Mouse (Mus musculus): ENCODE results near the gene Tut7. TPM values are rescaled to one million over a fixed set of nuclear protein-coding genes. Genes with fewer than 3 reads are reported as not detected.
"Not testable (repeated sequence)": the region's sequence is repeated elsewhere in the genome, so short reads cannot be mapped to it uniquely, and the experiment has no call there.

Gene Tut7
- total and polyA plus RNA-seq, 3 experiments: 47.7 to 135 (median 53.8) TPM

GRCm38 (mm10) chr13:59726139-59726867 lies 96.6 kb downstream of the Tut7 start:
- Histone ChIP-seq H3K79me2 (ENCODE audit: control insufficient read depth, insufficient read depth, low read length, poor library complexity) (no peaks in the 10 kb centered on the region), H3K4me3 (ENCODE audit: control insufficient read depth in 1 of 2, insufficient read depth in 1 of 2, low read depth in 2 of 2, low read length in 2 of 2) (no peak overlapping the region), H3K4me1 (ENCODE audit: control insufficient read depth in 1 of 2, insufficient read depth in 2 of 2, low read length in 2 of 2) (no peaks in the 10 kb centered on the region; a peak in 1 of 4 replicates), H3K27ac (ENCODE audit: control insufficient read depth, low read depth, low read length) (no peak overlapping the region), H3K27me3 (ENCODE audit: control insufficient read depth in 1 of 2, insufficient read depth in 2 of 2, low read length in 2 of 2) (no peaks in the 10 kb centered on the region), H3K9me3 (replicated peaks; ENCODE audit: insufficient read depth, low read length) (no peaks in the 10 kb centered on the region), H3K36me3 (ENCODE audit: control insufficient read depth in 1 of 2, insufficient read depth in 2 of 2, low read length in 2 of 2) (no peaks in the 10 kb centered on the region), H3K9ac (ENCODE audit: control insufficient read depth, low read depth, low read length, poor library complexity, severe bottlenecking) (no peak overlapping the region)
- TF ChIP-seq BHLHE40 (IDR thresholded peaks at IDR 0.05; ENCODE audit: borderline replicate concordance, low read depth, low read length) (no peak), SMC3 (IDR thresholded peaks at IDR 0.05; ENCODE audit: low read depth, low read length) (no peak), HCFC1 (IDR thresholded peaks at IDR 0.05; ENCODE audit: low read depth, low read length) (no peak), TCF12 (IDR thresholded peaks at IDR 0.05; ENCODE audit: low read depth, low read length) (no peak), RCOR1 (IDR thresholded peaks at IDR 0.05; ENCODE audit: low read depth, low read length) (no peak), MAZ (IDR thresholded peaks at IDR 0.05; ENCODE audit: low read depth, low read length) (no peak), NRF1 (IDR thresholded peaks at IDR 0.05; ENCODE audit: insufficient read depth, low read depth, low read length, poor library complexity, severe bottlenecking) (no peak), ETS1 (IDR thresholded peaks at IDR 0.05; ENCODE audit: low read depth, low read length) (no peak), USF2 (IDR thresholded peaks at IDR 0.05; ENCODE audit: borderline replicate concordance in 1 of 2, insufficient read depth in 1 of 2, low read depth in 1 of 2, low read length in 2 of 2) (no peak), JUND (IDR thresholded peaks at IDR 0.05; ENCODE audit: low read depth, low read length) (no peak), MAX (IDR thresholded peaks at IDR 0.05; ENCODE audit: low read length) (no peak), SIN3A (IDR thresholded peaks at IDR 0.05; ENCODE audit: low read length) (no peak), CHD1 (IDR thresholded peaks at IDR 0.05; ENCODE audit: low read depth, low read length) (no peak), GABPA (IDR thresholded peaks at IDR 0.05; ENCODE audit: low read depth, low read length) (no peak), POLR2A (IDR thresholded peaks at IDR 0.05; ENCODE audit: control insufficient read depth in 1 of 2, insufficient read depth in 1 of 2, low read depth in 1 of 2, low read length in 2 of 2, poor library complexity in 1 of 2) (no peak), RAD21 (IDR thresholded peaks at IDR 0.05; ENCODE audit: low read depth, low read length) (no peak), POLR2AphosphoS5 (IDR thresholded peaks at IDR 0.05; ENCODE audit: borderline replicate concordance, low read depth, low read length) (no peak)
- DNase-seq (ENCODE audit: low read depth, low spot score): no peak

- not testable (repeated sequence) for DNase-seq (ENCODE audit: low read depth, low spot score); H3K4me3 ChIP-seq (ENCODE audit: control insufficient read depth in 1 of 2, insufficient read depth in 1 of 2, low read depth in 2 of 2, low read length in 2 of 2); H3K36me3 ChIP-seq (ENCODE audit: control insufficient read depth in 1 of 2, insufficient read depth in 2 of 2, low read length in 2 of 2); H3K27ac ChIP-seq (ENCODE audit: control insufficient read depth, low read depth, low read length); H3K9ac ChIP-seq (ENCODE audit: control insufficient read depth, low read depth, low read length, poor library complexity, severe bottlenecking); H3K9me3 ChIP-seq (replicated peaks; ENCODE audit: insufficient read depth, low read length); H3K4me1 ChIP-seq (ENCODE audit: control insufficient read depth in 1 of 2, insufficient read depth in 2 of 2, low read length in 2 of 2); H3K79me2 ChIP-seq (ENCODE audit: control insufficient read depth, insufficient read depth, low read length, poor library complexity); H3K27me3 ChIP-seq (ENCODE audit: control insufficient read depth in 1 of 2, insufficient read depth in 2 of 2, low read length in 2 of 2)
Measured at GRCm38 (mm10) chr13:59722089-59722488, 100.9 kb downstream of the Tut7 start.

Other genes starting within 250 kb of the Tut7 start
- 24.2 and 29.8 TPM in 2 replicates for gene Agtpbp1, start 237.9 kb downstream of the Tut7 start, total RNA-seq (2012; rRNA removed)
- 100 to 1,000 TPM in 1 of 2 experiments, 10 to 100 TPM in 1; 33.7 to 117 TPM for gene Agtpbp1, start 237.9 kb downstream of the Tut7 start, polyA plus RNA-seq (2012; ENCODE audit: insufficient read depth in 1 of 2, insufficient read length in 2 of 2, low read depth in 1 of 2, low replicate concordance in 2 of 2, missing spikeins in 1 of 2)
- 19.5 and 25.8 TPM in 2 replicates for gene Naa35, start 237.9 kb downstream of the Tut7 start, total RNA-seq (2012; rRNA removed)
- gene Naa35, start 237.9 kb downstream of the Tut7 start, polyA plus RNA-seq (2012; ENCODE audit: insufficient read depth in 1 of 2, insufficient read length in 2 of 2, low read depth in 1 of 2, low replicate concordance in 2 of 2, missing spikeins in 1 of 2): 10 to 100 TPM in 1 of 2 experiments, not detected in 1; 44.4 TPM
- gene Golm1, start 147.3 kb downstream of the Tut7 start, total RNA-seq (2012; rRNA removed): 22.1 and 23.6 TPM in 2 replicates
- gene Golm1, start 147.3 kb downstream of the Tut7 start, polyA plus RNA-seq (2012; ENCODE audit: insufficient read depth in 1 of 2, insufficient read length in 2 of 2, low read depth in 1 of 2, low replicate concordance in 2 of 2, missing spikeins in 1 of 2): 10 to 100 TPM in 1 of 2 experiments, not detected in 1; 26.8 TPM
- not detected in 2 replicates for gene 4921517D22Rik, start 129.0 kb downstream of the Tut7 start, total RNA-seq (2012; rRNA removed)
- not detected for gene 4921517D22Rik, start 129.0 kb downstream of the Tut7 start, polyA plus RNA-seq (2012; ENCODE audit: insufficient read depth in 1 of 2, insufficient read length in 2 of 2, low read depth in 1 of 2, low replicate concordance in 2 of 2, missing spikeins in 1 of 2)
- gene Spata31d1a, start 112.8 kb downstream of the Tut7 start, total RNA-seq (2012; rRNA removed): not detected in 2 replicates
- under 1 TPM in 1 of 2 experiments, not detected in 1; 0.03 TPM for gene Spata31d1a, start 112.8 kb downstream of the Tut7 start, polyA plus RNA-seq (2012; ENCODE audit: insufficient read depth in 1 of 2, insufficient read length in 2 of 2, low read depth in 1 of 2, low replicate concordance in 2 of 2, missing spikeins in 1 of 2)
- not detected in 2 replicates for gene Spata31d1b, start 110.9 kb downstream of the Tut7 start, total RNA-seq (2012; rRNA removed)
- gene Spata31d1b, start 110.9 kb downstream of the Tut7 start, polyA plus RNA-seq (2012; ENCODE audit: insufficient read depth in 1 of 2, insufficient read length in 2 of 2, low read depth in 1 of 2, low replicate concordance in 2 of 2, missing spikeins in 1 of 2): not detected
- gene Spata31d1d, start 91.4 kb downstream of the Tut7 start, total RNA-seq (2012; rRNA removed): not detected in 2 replicates
- gene Spata31d1d, start 91.4 kb downstream of the Tut7 start, polyA plus RNA-seq (2012; ENCODE audit: insufficient read depth in 1 of 2, insufficient read length in 2 of 2, low read depth in 1 of 2, low replicate concordance in 2 of 2, missing spikeins in 1 of 2): not detected
- not detected in 2 replicates for gene 1700014D04Rik, start 76.4 kb downstream of the Tut7 start, total RNA-seq (2012; rRNA removed)
- under 1 TPM in 1 of 2 experiments, not detected in 1; 0.06 TPM for gene 1700014D04Rik, start 76.4 kb downstream of the Tut7 start, polyA plus RNA-seq (2012; ENCODE audit: insufficient read depth in 1 of 2, insufficient read length in 2 of 2, low read depth in 1 of 2, low replicate concordance in 2 of 2, missing spikeins in 1 of 2)
- gene Isca1, start 53.3 kb downstream of the Tut7 start, total RNA-seq (2012; rRNA removed): 27.1 and 31.2 TPM in 2 replicates
- 10 to 100 TPM; 63.5 to 76.3 TPM for gene Isca1, start 53.3 kb downstream of the Tut7 start, polyA plus RNA-seq (2012; ENCODE audit: insufficient read depth in 1 of 2, insufficient read length in 2 of 2, low read depth in 1 of 2, low replicate concordance in 2 of 2, missing spikeins in 1 of 2)
- gene Gm49354, start 40.9 kb downstream of the Tut7 start, total RNA-seq (2012; rRNA removed): not detected in 2 replicates
- 1 to 10 TPM in 1 of 2 experiments, not detected in 1; 3.6 TPM for gene Gm49354, start 40.9 kb downstream of the Tut7 start, polyA plus RNA-seq (2012; ENCODE audit: insufficient read depth in 1 of 2, insufficient read length in 2 of 2, low read depth in 1 of 2, low replicate concordance in 2 of 2, missing spikeins in 1 of 2)

Data from MEL (cell line).